Mouse (Mus musculus) MEL (cell line): ENCODE measurements around the gene Gpr33.

Source experiments
- CTCF ChIP-seq, 3 experiments: IDR thresholded peaks in 2 of 3; conservative IDR thresholded peaks in 1 of 3; 2 replicates each; pipeline ENCODE4 v1.5.1; 2011 to 2012; ENCODE audit warnings: low read length in 3 of 3, low read depth in 2 of 3, mild to moderate bottlenecking in 2 of 3, improper control_type of control experiment in 1 of 3, inconsistent platforms in 1 of 3, mixed read lengths in 1 of 3, moderate library complexity in 1 of 3; ENCODE audit not compliant: control insufficient read depth in 1 of 3, insufficient read depth in 1 of 3, poor library complexity in 1 of 3, severe bottlenecking in 1 of 3
- EP300 ChIP-seq, 2 experiments: IDR thresholded peaks; 2 replicates each; pipeline ENCODE4 v1.6.1; 2011; ENCODE audit warnings: improper control_type of control experiment in 2 of 2, low read length in 2 of 2, low read depth in 1 of 2, mild to moderate bottlenecking in 1 of 2
- GABPA ChIP-seq: IDR thresholded peaks from 2 replicates; pipeline ENCODE4 v1.6.1; 2012; ENCODE audit warnings: low read depth, mild to moderate bottlenecking, inconsistent platforms, low read length, improper control_type of control experiment, moderate library complexity
- GATA1 ChIP-seq: IDR thresholded peaks from 2 replicates; pipeline ENCODE4 v1.6.1; 2011; ENCODE audit warnings: low read depth, low read length, improper control_type of control experiment
- POLR2A ChIP-seq, 2 experiments: IDR thresholded peaks; 2 replicates each; pipeline ENCODE4 v1.6.1; 2011 to 2012; ENCODE audit warnings: low read length in 2 of 2, mild to moderate bottlenecking in 2 of 2, control low read depth in 1 of 2, improper control_type of control experiment in 1 of 2, low read depth in 1 of 2, moderate library complexity in 1 of 2; ENCODE audit not compliant: control insufficient read depth in 1 of 2, insufficient read depth in 1 of 2, poor library complexity in 1 of 2
- POLR2AphosphoS2 ChIP-seq: IDR thresholded peaks from 2 replicates; pipeline ENCODE4 v1.6.1; 2011; ENCODE audit warnings: low read length, improper control_type of control experiment
- ZNF384 ChIP-seq: IDR thresholded peaks from 2 replicates; pipeline ENCODE4 v1.6.1; 2012; ENCODE audit warnings: low read depth, mild to moderate bottlenecking, inconsistent platforms, low read length, improper control_type of control experiment

- TF ChIP-seq POLR2A (IDR thresholded peaks at IDR 0.05; ENCODE audit: control insufficient read depth in 1 of 2, insufficient read depth in 1 of 2, low read depth in 1 of 2, low read length in 2 of 2, poor library complexity in 1 of 2), result no peak; a peak in 1 of 4 replicates
- no peak for TF ChIP-seq ZNF384
- no peak for TF ChIP-seq EP300 (IDR thresholded peaks at IDR 0.05; ENCODE audit: low read depth in 1 of 2, low read length in 2 of 2)
- TF ChIP-seq POLR2AphosphoS2, result no peak
- no peak for TF ChIP-seq GABPA
- no peak for TF ChIP-seq CTCF (IDR thresholded peaks at IDR 0.05 in 2 of 3, conservative IDR thresholded peaks at IDR 0.05 in 1 of 3; ENCODE audit: control insufficient read depth in 1 of 3, insufficient read depth in 1 of 3, low read depth in 2 of 3, low read length in 3 of 3, poor library complexity in 1 of 3, severe bottlenecking in 1 of 3)
- no peak for TF ChIP-seq GATA1
Measured at GRCm38 (mm10) chr12:52006633-52006994, 21.2 kb downstream of the Gpr33 start.
